Mouse (Mus musculus): ENCODE results near the gene Zc3h12b.
"Not testable (repeated sequence)": the region's sequence is repeated elsewhere in the genome, so short reads cannot be mapped to it uniquely, and the experiment has no call there.

Zc3h12b gene

DNA sequence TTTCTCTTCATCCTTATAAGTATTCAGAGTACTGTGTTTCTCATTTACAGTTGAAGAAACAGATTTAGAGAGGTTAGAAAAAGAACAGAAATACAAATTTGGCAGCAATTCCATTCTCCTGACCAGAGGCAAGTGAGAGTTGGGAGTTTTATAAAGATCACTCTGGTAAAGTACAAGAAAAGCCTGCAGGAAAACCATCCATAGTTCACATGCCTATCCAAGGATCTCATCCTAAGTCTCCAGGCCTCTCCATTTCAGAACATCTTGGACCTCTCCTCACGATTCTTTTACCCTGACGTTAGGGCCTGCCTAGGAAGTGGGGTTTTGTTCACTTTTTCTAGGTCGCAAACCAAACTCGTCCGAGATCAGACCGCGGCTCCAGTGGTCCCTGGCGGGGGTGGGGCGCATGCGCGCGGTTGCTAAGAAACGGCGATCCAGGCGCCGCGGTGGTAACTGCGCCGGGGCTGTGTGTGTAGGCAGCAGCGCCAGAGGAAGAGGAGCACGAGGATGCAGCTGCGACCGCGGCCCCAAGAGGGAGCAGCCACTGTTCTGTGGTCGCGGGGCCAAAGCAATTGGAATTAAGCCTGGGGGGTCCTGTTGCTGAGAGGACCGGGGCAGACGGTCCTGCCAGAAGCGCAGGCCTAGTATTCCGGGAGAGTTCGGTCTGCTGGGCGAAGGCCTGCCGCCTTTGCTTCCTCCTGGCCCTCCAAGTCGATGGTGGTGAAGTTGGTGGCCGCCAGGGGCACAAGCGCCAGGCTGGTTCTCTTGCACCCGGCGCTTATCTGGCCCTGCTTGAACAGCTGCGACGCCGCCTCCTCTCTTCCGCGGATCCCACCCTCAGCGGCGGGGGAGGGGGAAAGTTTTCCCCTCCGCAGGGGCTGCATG, at the start of gene Zc3h12b:
Gene Zc3h12b (plus strand): TSS at position 452 of the 885 bp plus-strand sequence.
- no peak for DNase-seq (ENCODE audit: low read depth in 1 of 2, low spot score in 2 of 2)

DNA sequence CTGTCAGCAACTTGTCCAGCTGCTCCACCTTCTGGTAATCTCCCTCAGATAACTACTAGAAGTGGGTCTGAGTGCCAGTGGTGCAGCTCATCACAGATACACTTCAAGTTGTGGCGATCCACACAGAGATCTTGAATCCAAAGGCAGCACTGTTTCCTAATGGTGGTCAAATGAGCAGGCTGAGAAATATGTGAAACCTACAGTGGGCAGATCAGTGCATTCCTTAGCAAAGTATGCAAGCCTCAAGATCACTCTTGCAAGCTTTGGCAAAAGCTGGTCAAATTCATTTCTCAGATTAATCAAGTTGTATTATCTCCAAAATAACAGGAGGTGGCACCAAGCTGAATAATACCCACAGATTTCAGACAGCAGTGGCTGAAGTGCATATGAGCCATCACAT, 29.3 kb upstream of the Zc3h12b start:
- DNase-seq (ENCODE audit: low read depth in 1 of 2, low spot score in 2 of 2): no peak

DNA sequence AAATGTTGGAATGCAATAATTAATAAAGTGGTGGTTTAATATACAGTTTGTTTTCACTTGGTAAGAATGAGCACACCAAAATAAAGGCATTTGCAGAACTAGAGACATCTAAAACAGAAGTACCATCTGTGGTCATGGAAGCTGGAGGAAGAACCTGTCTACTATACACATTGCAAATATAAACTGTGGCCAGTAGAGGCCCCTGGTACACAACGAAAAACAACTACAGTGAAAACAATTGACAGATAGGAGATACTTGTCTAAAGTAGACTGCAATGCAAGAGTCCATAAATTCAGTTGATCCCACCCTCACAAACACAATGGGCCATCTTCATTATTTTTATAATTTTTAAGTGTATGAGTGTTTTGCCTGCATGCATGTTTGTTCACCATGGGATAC, 24.4 kb upstream of the Zc3h12b start:
- no peak for DNase-seq (ENCODE audit: low read depth in 1 of 2, low spot score in 2 of 2)

DNA sequence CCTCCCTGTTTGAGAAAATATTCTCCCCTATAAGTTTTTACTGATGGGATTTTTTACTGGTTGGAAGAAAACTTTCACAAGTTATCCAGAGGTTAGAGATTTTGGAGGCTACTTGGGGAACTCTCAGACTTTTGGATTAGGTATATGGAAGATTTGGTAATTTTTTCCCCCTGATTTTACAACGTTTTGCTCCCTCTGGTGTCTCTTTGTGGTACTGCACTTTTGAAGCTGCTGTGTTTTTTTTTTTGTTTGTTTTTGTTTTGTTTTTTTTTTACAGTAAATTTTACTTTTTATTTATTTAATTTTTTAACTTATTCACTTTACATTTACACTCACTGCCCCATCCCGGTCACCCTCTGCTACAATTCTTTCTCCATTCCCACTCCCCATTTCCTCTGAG, 26.8 kb downstream of the Zc3h12b start:
- DNase-seq (ENCODE audit: low read depth in 1 of 2, low spot score in 2 of 2): no peak

DNA sequence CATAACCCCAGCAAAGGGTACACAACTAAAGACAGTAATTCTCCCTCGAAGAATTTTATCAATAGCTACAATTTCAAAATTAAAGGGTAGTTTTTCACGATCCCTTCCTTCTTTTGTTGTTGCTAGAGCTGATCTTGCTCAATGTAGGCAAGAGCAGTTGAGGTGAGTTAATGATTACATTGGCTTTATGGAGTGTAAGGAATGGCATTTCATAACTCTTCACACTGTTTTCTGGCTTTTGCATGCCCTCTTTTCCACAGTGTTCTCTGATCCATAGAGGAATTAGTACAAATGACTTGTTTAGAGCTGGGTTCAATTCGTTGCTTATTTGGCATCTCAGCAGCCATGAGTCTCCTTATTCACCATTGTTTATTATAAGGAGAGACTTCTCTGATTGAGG, 84.4 kb downstream of the Zc3h12b start:
- DNase-seq (ENCODE audit: low read depth in 1 of 2, low spot score in 2 of 2): no peak

DNA sequence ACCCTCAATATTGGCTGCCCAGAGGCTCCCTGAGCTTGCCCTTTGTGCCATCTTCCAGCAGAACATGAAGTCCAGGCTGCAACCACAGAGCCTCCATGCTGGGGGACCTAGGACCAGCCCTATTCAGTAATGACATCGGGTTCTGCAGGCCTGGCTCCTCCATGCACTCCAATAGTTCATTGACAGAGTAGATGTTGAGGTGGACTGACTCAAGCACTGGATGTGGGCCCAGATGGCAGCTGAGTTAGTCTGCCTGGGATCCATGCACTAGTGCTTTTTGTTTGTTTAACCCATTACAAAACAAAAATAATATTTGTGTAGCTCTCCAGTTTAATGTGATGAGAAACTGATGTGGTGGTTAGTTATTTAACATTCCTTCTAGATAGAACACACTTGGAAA, 90.3 kb downstream of the Zc3h12b start:
- no peak for DNase-seq (ENCODE audit: low read depth in 1 of 2, low spot score in 2 of 2)

DNA sequence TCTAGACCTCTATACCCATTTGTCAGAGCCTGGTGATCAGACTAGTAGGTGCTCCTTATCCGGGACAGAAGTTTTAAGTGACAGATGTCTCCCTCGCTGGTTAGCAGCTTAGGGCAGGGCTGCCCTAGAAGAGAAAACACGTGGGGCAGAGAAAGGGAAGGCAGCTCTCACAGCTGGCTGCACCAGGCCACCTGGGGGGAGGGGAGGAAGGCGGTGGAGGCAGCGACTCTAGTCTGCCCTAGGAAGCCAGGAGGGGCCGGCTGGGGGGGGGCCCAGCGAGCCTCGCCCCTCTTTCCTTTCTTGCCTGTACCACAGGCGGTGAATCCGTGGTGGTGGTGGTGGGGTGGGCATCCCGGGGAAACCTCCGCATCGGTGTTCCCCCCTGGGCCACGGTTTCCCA, 141.3 kb downstream of the Zc3h12b start:
- DNase-seq (ENCODE audit: low read depth in 1 of 2, low spot score in 2 of 2): no peak

DNA sequence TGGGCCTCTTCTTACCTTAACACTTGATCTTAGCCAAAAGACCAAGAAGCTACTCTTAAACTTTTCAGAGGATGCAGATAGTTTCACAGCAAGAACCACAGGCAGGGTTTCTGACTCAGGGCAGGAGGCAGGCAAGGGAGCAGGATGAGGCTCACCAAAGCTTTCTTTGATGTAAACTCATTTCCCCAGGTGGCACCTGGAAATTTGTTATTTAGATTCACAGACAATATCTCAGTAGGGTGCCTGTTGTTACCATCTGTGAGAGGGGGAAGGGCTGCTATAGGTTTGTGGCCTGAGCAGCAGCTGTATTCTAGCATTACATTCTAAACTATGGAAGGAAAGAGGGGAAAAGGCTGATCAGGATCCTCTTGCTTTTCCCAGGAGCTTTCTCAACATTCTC, 169.6 kb downstream of the Zc3h12b start:
- no peak for DNase-seq (ENCODE audit: low read depth in 1 of 2, low spot score in 2 of 2)

DNA sequence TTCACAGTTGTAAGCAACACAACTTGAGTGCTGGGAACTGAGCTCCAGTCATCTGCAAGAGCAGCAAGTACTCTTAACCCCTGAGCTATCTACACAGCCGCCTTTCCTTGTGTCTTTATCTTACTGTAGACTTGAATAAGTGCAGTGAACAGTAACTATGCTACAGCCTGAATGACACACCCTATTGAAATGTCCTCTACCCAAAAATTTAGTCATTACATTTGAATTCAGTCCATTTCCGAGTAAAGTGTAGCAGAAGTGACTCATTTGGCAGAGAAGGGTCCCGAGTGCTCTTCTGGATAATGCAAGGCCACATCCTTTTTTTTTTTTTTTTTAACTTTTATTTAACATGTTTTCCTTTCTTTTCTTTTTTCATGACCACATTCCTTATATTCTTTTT, 191.2 kb downstream of the Zc3h12b start:
- DNase-seq (ENCODE audit: low read depth in 1 of 2, low spot score in 2 of 2): no peak

DNA sequence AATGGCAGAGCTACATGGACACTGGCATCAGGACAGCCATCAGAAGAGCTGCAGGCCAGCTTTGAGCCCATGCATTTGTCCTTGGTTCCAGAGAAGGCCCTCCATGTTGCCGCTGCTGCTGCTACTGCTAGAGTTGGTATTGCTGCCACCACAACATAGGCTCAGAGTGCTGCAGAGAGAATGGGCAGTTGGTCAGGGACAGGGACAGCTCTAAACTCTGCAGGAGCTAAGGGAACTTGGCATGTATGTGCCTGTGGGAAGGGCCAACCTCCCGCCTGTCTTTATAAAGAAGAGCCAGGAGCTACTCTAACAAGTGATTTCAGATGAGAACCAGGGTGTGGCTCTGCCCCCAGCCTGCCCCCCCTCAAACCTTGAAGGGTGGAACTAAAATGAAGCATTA, 224.0 kb downstream of the Zc3h12b start:
- no peak for DNase-seq (ENCODE audit: low read depth in 1 of 2, low spot score in 2 of 2)

DNA sequence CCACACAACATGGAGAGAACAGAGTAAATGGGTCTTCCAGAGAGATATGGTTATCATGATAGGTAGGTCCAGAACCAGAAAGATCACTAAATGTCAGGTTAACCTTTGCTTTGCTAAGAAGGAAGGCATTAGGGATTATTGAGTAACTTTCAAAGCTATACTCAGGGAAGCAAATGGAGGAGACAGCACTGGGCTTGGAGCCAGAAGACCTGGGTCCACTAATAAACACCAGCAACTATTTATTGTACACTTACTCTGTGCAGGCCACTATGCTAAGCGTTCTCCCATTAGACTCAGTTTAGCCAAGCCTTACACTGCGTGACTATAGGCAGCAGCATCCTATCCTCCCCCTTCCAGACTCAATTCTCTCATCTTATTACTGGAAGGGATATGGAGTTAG, 234.0 kb downstream of the Zc3h12b start:
- no peak for DNase-seq (ENCODE audit: low read depth in 1 of 2, low spot score in 2 of 2)

DNA sequence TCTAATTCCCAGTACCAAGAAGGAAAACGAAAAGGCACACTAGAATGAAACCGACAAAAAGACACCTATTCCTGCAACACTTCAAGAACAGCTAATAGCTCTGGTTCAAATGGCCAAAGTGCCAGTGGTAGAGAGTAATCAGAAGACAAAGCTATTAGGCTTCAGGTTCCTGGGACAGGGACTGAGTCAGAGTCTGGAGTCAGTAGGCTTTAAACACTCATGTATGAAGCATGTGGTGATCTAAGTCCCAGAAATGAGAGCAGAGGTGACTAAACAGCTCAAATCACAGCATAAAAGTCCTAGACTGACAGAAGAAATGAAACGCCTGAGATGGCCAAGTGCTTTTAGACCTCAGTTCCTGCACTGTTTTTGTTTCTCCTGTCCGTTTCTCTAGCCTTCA, 236.7 kb downstream of the Zc3h12b start:
- no peak for DNase-seq (ENCODE audit: low read depth in 1 of 2, low spot score in 2 of 2)

DNA sequence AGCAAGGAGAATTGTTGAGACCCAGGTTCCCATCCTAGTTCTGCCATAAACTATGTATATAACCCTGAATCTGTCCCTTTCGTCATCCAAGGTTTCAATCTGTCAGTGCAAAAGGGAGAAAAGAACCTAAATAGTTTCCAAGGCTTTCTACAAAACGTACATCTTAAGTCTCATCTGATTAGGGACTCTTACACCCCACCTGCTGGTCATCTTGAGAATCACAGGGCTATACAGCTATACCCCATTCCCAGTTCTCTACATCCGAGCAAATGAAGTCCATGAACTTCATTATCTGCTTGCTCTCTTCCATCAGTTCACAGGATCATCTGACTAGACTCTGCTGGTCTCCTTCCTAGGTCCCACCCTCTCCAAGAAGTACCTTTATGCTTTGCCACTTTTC, 239.3 kb downstream of the Zc3h12b start:
- DNase-seq (ENCODE audit: low read depth in 1 of 2, low spot score in 2 of 2): no peak

DNA sequence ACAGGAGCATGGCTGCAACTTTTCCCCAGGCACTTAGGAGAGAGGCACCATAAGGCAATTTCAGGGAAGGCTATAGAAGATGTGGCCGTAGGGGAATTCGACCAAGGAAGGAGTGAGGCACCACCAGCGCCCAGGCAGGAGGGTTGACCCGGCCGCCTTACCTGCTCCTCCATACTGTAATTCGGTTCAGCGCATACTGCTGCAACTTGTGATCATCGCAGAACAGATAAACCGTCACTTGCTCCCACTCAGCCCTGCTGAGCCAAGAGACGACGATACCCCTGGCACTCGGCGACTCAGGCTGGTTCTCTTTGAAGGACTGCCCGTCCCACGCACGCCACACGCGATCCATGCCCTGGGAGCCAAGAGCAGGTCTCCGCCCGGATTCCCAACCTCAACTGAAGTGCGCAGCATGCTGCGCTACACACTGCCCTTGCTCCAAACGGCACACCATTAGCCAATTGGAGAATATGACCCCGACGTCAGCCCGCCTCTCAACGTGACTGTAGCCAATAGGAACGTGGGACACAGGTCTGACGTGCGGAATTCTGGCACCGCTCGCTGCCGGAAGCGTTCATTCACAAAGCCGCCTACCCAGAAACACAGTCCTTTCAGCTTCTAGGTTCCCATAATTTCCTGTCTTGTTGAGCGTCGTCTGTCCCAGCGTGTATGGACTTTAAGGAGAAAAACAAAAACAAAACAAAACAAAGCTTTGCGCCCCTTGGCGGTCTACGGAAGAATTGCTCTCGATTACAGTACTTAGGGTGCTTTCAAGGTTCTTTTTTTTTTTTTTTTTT, 245.2 kb downstream of the Zc3h12b start, which contains the start of gene Las1l:
Gene Las1l (minus strand): TSS at position 466 of the 797 bp plus-strand sequence.
- DNase-seq (ENCODE audit: low read depth in 1 of 2, low spot score in 2 of 2): peak; percentile 79 to 81

DNA sequence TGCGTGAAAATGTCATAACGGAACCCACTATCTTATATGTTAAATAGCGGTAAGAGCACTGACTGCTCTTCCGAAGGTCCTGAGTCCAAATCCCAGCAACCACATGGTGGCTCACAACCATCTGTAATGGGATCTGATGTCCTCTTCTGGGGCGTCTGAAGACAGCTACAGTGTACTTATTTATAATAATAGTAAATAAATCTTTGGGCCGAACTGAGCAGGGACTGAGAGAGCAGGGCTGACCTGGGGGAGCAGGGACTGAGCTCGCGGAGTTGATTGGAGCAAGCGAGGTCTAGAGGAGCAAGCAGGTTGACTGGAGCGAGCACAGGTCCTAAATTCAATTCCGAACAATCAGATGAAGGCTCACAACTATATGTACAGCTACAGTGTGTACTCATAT, 246.0 kb downstream of the Zc3h12b start:
- not testable (repeated sequence) for DNase-seq (ENCODE audit: low read depth in 1 of 2, low spot score in 2 of 2)

DNA sequence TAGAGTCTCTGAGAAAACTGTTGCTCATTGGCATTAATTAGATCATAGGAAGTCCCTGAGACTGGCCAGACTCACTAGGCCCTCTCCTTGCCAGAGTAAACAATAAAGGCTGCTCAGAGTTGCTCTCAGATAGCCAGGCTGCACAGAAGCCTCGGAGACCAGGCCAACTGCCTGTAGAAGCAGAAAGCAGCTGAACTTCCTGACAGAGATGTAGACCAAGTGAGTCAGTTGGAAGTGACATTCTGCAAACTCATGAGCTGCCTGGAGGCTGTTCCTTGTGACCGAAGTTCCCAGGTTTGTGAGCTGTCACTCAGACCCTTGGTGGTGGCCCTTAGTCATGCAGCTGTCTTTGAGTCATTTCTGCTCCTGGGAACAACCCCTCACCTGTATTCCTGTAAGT, 251.9 kb downstream of the Zc3h12b start:
- no peak for DNase-seq (ENCODE audit: low read depth in 1 of 2, low spot score in 2 of 2)

DNA sequence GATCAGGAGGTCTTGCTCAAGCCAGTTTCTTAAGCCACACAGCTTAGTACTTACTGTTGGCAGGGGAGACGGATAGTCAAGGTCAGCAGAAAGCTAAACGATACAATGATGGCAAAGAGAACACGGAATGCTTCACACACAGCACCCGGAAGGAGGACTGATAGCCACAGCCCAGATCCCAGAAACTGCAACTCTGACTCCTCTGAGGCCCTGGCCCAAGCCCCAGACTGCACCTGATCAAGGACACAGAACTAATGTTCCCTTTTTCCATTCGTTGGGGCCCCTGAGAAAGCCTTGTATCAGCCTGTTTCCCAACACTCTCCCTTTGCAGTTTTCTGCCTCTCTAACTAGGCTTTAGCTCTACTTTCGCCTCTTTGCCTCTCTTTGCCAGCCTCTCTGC, 253.6 kb downstream of the Zc3h12b start:
- no peak for DNase-seq (ENCODE audit: low read depth in 1 of 2, low spot score in 2 of 2)

DNA sequence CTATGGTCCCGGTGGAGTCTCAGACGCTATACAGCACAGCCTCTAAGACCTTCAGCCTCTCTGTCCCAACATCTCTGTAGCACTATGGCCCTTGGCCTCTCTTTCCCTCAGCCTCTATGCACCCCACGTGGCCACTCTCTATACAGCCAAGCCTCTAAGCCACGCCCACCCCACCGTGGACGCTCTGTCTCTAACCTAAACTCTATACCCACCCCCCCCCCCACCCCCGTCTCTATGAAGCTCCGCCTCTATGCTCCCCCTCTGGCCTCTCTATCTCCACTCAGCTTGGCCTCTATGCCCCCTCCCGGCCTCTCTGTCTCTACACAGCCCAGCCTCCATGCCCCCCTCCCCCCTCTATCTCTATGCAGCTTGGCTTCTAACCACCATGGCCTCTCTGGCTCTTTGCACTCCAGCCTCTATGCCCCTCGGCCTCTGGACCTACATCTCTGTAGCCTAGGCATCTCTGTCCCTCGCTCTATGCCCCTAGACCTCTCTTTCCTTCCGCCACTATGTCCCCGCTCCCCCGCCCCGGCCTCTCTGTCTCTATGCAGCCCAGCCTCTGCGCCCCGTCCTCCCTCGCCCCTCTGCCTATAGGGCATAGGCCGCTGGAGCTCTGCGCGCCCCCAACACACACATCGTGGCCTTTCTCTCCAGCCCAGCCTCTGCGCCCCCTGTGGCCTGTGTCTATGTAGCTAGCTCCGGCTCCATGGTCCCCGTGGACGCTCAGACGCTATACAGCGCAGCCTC, 256.5 kb downstream of the Zc3h12b start:
- DNase-seq (ENCODE audit: low read depth in 1 of 2, low spot score in 2 of 2): no peak

DNA sequence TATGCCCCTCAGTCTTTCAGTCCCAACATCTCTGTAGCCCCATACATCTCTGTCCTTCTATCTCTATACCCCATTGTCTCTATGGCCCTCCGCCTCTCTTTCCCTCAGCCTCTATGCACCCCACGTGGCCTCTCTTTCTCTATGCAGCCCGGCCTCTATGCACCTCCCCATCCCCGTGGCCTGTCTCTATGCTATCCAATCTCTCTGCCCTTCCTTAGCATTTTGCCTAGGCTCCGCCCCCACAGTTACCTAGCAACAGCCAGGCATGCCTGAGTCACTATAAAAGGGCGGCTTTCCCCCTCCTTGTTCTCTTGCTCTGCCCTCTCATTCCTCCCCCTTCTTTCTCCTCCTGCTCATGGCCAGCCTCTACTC, 257.1 kb downstream of the Zc3h12b start:
- DNase-seq (ENCODE audit: low read depth in 1 of 2, low spot score in 2 of 2): peak; percentile 44 to 58

DNA sequence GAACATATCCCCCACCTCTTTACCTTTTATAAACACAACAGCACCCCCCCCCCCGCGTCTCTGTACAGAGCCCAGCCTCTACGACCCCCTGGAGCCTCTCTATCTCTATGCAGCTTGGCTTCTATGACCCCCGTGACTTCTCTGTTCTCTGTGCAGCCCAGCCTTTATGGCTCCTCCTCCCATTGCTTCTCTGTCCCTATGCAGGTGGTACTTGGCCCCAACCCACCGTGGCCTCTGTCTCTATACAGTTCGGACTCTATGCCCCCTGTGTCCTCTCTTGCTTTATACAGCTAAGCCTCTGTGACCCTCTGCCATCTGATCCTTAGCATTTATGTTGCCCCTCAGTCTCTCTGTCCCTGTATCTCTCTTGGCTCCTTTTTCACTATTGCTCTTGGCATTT, 257.6 kb downstream of the Zc3h12b start:
- no peak for DNase-seq (ENCODE audit: low read depth in 1 of 2, low spot score in 2 of 2)

DNA sequence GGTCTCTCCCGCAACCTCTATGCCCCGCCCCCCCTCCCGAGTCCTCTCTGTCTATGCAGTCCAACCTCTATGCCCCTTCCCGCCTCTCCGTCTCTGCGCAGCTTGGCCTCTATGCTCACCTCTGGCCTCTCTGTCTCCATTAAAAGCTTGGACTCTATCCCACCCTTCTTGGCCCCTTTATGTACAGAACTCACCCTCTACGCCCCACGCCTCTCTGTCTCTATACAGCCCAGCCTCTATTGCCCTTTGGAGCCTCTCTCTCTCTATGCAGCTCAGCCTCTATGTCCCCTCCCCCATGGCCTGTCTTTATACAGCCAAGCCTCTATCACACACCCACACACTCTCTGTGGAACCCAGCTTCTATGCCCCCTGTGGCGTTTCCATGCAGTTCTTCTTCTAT, 258.5 kb downstream of the Zc3h12b start:
- no peak for DNase-seq (ENCODE audit: low read depth in 1 of 2, low spot score in 2 of 2)

Measured in monocyte, adult 2 months (primary cell).